Mouse (Mus musculus) kidney, embryonic 16.5 days (tissue): Measurements from ENCODE around the gene Eif5a. TPM values are rescaled to one million over a fixed set of nuclear protein-coding genes. Genes with fewer than 3 reads are reported as not detected.

Experiments used
- ATAC-seq: fragments of 200-750 bp; cut with Nextera tagmentation; 2 replicates; pipeline ENCODE4 v1.8.0; 2017; ENCODE audit warnings: moderate TSS enrichment; ENCODE audit not compliant: low FRiP score, low TSS enrichment
- H3K27ac ChIP-seq: fragments of 300-500 bp; sonication (generic); 2 replicates; pipeline ENCODE4 v1.5.1; 2014; ENCODE audit warnings: low read length
- H3K27me3 ChIP-seq: fragments of 300-500 bp; sonication (generic); 2 replicates; pipeline ENCODE4 v1.6.1; 2014; ENCODE audit warnings: low read length, control low read depth, mixed read lengths; ENCODE audit not compliant: insufficient read depth
- H3K36me3 ChIP-seq: fragments of 300-500 bp; sonication (generic); 2 replicates; pipeline ENCODE4 v1.6.1; 2014; ENCODE audit warnings: low read length, control low read depth, mixed read lengths; ENCODE audit not compliant: insufficient read depth
- H3K4me1 ChIP-seq: fragments of 300-500 bp; sonication (generic); 2 replicates; pipeline ENCODE4 v1.6.1; 2014; ENCODE audit warnings: low read length, control low read depth, mixed read lengths; ENCODE audit not compliant: insufficient read depth
- H3K4me2 ChIP-seq: fragments of 300-500 bp; sonication (generic); replicated peaks from 2 replicates; pipeline ENCODE4 v1.6.1; 2014; ENCODE audit warnings: low read depth, low read length
- H3K4me3 ChIP-seq: fragments of 300-500 bp; sonication (generic); 2 replicates; pipeline ENCODE4 v1.5.1; 2014; ENCODE audit warnings: mild to moderate bottlenecking, low read length
- H3K9ac ChIP-seq: fragments of 300-500 bp; sonication (generic); replicated peaks from 2 replicates; pipeline ENCODE4 v1.6.1; 2014; ENCODE audit warnings: low read length
- H3K9me3 ChIP-seq: fragments of 300-500 bp; sonication (generic); 2 replicates; pipeline ENCODE4 v1.6.1; 2016; ENCODE audit warnings: low read length, control low read depth
- whole genome bisulfite sequencing: fragments of 180-500 bp; shearing (Covaris S2); extraction: QIAGEN DNeasy Blood & Tissue Kit; methylation state at CpG from one replicate; pipeline ENCODE4 v1.1.7; 2014; 5-methylcytosine and 5-hydroxymethylcytosine counted together
- polyA plus RNA-seq: library from polyadenylated mRNA; unstranded; fragments of >200 nt; fragmentation: Nextera tagmentation; extraction: Ambion mirVana; gene quantifications from 2 replicates; pipeline ENCODE4 v1.2.1, GENCODE M21; 2015

Eif5a gene
- polyA plus RNA-seq, 1 experiment from 2014 or later: 1,737 TPM

- Histone ChIP-seq H3K27me3 (no peaks in the 10 kb centered on the region; the same call in 1 of the 2 replicates), H3K9ac (peak overlapping the region; percentile 72), H3K4me3 (peak overlapping the region; percentile 64), H3K36me3 (peaks cover 6% of the 10 kb centered on the region; the same call in 1 of the 2 replicates), H3K4me2 (peak overlapping the region; percentile 82), H3K27ac (peak overlapping the region; percentile 92), H3K9me3 (no peaks in the 10 kb centered on the region), H3K4me1 (peaks cover 22% of the 10 kb centered on the region)
- peak; percentile 33 for ATAC-seq
- whole genome bisulfite sequencing: 3% methylated on average over 29 of the region's 29 CpGs
Measured at GRCm38 (mm10) chr11:69947337-69948065, 25.7 kb upstream of the Eif5a start.

GRCm38 (mm10) chr11:69945997-69946891 lies 24.5 kb upstream of the Eif5a start:
- no peak for ATAC-seq
- H3K27ac ChIP-seq: no peak overlapping the region; the same call in 1 of the 2 replicates
- H3K4me1 ChIP-seq: peaks cover 22% of the 10 kb centered on the region
- peak overlapping the region; percentile 82 for H3K4me2 ChIP-seq
- H3K4me3 ChIP-seq: no peak overlapping the region
- peaks cover 6% of the 10 kb centered on the region; the same call in 1 of the 2 replicates for H3K36me3 ChIP-seq
- WGBS: 85% methylated on average over 18 of the region's 18 CpGs
- no peaks in the 10 kb centered on the region; the same call in 1 of the 2 replicates for H3K27me3 ChIP-seq
- H3K9ac ChIP-seq: no peak overlapping the region
- no peaks in the 10 kb centered on the region for H3K9me3 ChIP-seq

- Histone ChIP-seq H3K4me1 (peaks cover 22% of the 10 kb centered on the region), H3K27ac (no peak overlapping the region), H3K9ac (no peak overlapping the region), H3K27me3 (no peaks in the 10 kb centered on the region), H3K4me2 (no peak overlapping the region), H3K4me3 (no peak overlapping the region), H3K9me3 (no peaks in the 10 kb centered on the region), H3K36me3 (peaks cover 6% of the 10 kb centered on the region; the same call in 1 of the 2 replicates)
- whole genome bisulfite sequencing: 68% methylated on average over 13 of the region's 13 CpGs
- ATAC-seq: no peak
Measured at GRCm38 (mm10) chr11:69945216-69945615, 23.5 kb upstream of the Eif5a start.

- H3K4me2 ChIP-seq: no peak overlapping the region
- whole genome bisulfite sequencing: 70% methylated on average over 4 of the region's 4 CpGs
- H3K27me3 ChIP-seq: peaks cover 6% of the 10 kb centered on the region
- H3K9ac ChIP-seq: no peak overlapping the region
- H3K9me3 ChIP-seq: no peaks in the 10 kb centered on the region
- peaks cover 22% of the 10 kb centered on the region for H3K4me1 ChIP-seq
- no peak overlapping the region for H3K27ac ChIP-seq
- no peak for ATAC-seq
- H3K36me3 ChIP-seq: peaks cover 6% of the 10 kb centered on the region; the same call in 1 of the 2 replicates
- H3K4me3 ChIP-seq: no peak overlapping the region
Measured at GRCm38 (mm10) chr11:69940962-69941361, 19.2 kb upstream of the Eif5a start.

- WGBS: 92% methylated on average over 17 of the region's 17 CpGs
- Histone ChIP-seq H3K4me3 (no peak overlapping the region), H3K27me3 (peaks cover 10% of the 10 kb centered on the region), H3K36me3 (peaks cover 3% of the 10 kb centered on the region; the same call in 1 of the 2 replicates), H3K9me3 (no peaks in the 10 kb centered on the region), H3K4me1 (peaks cover 31% of the 10 kb centered on the region), H3K9ac (no peak overlapping the region), H3K4me2 (no peak overlapping the region), H3K27ac (no peak overlapping the region)
- ATAC-seq: no peak
Measured at GRCm38 (mm10) chr11:69939731-69940130, 18.0 kb upstream of the Eif5a start.

- Histone ChIP-seq H3K9ac (no peak overlapping the region), H3K4me3 (no peak overlapping the region), H3K36me3 (no peaks in the 10 kb centered on the region; the same call in 1 of the 2 replicates), H3K4me1 (peaks cover 31% of the 10 kb centered on the region), H3K27me3 (peaks cover 10% of the 10 kb centered on the region), H3K9me3 (no peaks in the 10 kb centered on the region), H3K27ac (no peak overlapping the region), H3K4me2 (no peak overlapping the region)
- no peak for ATAC-seq
- 58% methylated on average over 5 of the region's 5 CpGs for WGBS
Measured at GRCm38 (mm10) chr11:69939181-69939580, 17.4 kb upstream of the Eif5a start.

GRCm38 (mm10) chr11:69938401-69938979 lies 16.7 kb upstream of the Eif5a start:
- WGBS: 29% methylated on average over 9 of the region's 9 CpGs
- H3K4me2 ChIP-seq: no peak overlapping the region
- no peak for ATAC-seq
- peaks cover 31% of the 10 kb centered on the region for H3K4me1 ChIP-seq
- no peak overlapping the region for H3K9ac ChIP-seq
- no peaks in the 10 kb centered on the region for H3K9me3 ChIP-seq
- no peak overlapping the region for H3K27ac ChIP-seq
- H3K27me3 ChIP-seq: peaks cover 10% of the 10 kb centered on the region
- H3K36me3 ChIP-seq: no peaks in the 10 kb centered on the region; the same call in 1 of the 2 replicates
- H3K4me3 ChIP-seq: no peak overlapping the region

- no peaks in the 10 kb centered on the region; the same call in 1 of the 2 replicates for H3K36me3 ChIP-seq
- H3K9me3 ChIP-seq: no peaks in the 10 kb centered on the region
- peaks cover 10% of the 10 kb centered on the region for H3K27me3 ChIP-seq
- 64% methylated on average over 5 of the region's 5 CpGs for WGBS
- H3K4me2 ChIP-seq: no peak overlapping the region
- H3K9ac ChIP-seq: 0 out of 2 replicates have a peak overlapping the region, but pooled peaks have one; percentile 11
- no peak for ATAC-seq
- peaks cover 31% of the 10 kb centered on the region for H3K4me1 ChIP-seq
- H3K4me3 ChIP-seq: no peak overlapping the region
- peak overlapping the region; percentile 54; the same call in 1 of the 2 replicates for H3K27ac ChIP-seq
Measured at GRCm38 (mm10) chr11:69937834-69938233, 16.1 kb upstream of the Eif5a start.

GRCm38 (mm10) chr11:69937385-69937784 lies 15.6 kb upstream of the Eif5a start:
- Histone ChIP-seq H3K36me3 (no peaks in the 10 kb centered on the region; the same call in 1 of the 2 replicates), H3K4me3 (0 out of 2 replicates have a peak overlapping the region, but pooled peaks have one; percentile 58), H3K9me3 (no peaks in the 10 kb centered on the region), H3K4me2 (peak overlapping the region; percentile 99; the same call in 1 of the 2 replicates), H3K27me3 (peaks cover 10% of the 10 kb centered on the region), H3K4me1 (peaks cover 31% of the 10 kb centered on the region), H3K27ac (peak overlapping the region; percentile 54; the same call in 1 of the 2 replicates), H3K9ac (0 out of 2 replicates have a peak overlapping the region, but pooled peaks have one; percentile 26)
- no peak for ATAC-seq
- 33% methylated on average over 4 of the region's 4 CpGs for WGBS
